Mouse (Mus musculus) stomach, embryonic 16.5 days (tissue): ENCODE data around the gene Ntrk2. TPM values are rescaled to one million over a fixed set of nuclear protein-coding genes. Genes with fewer than 3 reads are reported as not detected.
A peak's percentile ranks its signal among the peaks of the same experiment; 100 is the strongest.
"Not testable (repeated sequence)": the region's sequence is repeated elsewhere in the genome, so short reads cannot be mapped to it uniquely, and the experiment has no call there.

ENCODE experiments used
- ATAC-seq: fragments of 200-750 bp; cut with Nextera tagmentation; 2 replicates; pipeline ENCODE4 v1.8.0; 2017; ENCODE audit warnings: moderate number of reproducible peaks, moderate TSS enrichment; ENCODE audit not compliant: insufficient read depth, low FRiP score
- H3K27ac ChIP-seq: fragments of 300-500 bp; sonication (generic); 2 replicates; pipeline ENCODE4 v1.5.1; 2014; ENCODE audit warnings: low read length
- H3K27me3 ChIP-seq: fragments of 300-500 bp; sonication (generic); 2 replicates; pipeline ENCODE4 v1.6.1; 2014; ENCODE audit warnings: low read length, control low read depth, mixed read lengths; ENCODE audit not compliant: control insufficient read depth, insufficient read depth
- H3K36me3 ChIP-seq: fragments of 300-500 bp; sonication (generic); 2 replicates; pipeline ENCODE4 v1.6.1; 2014; ENCODE audit warnings: low read length; ENCODE audit not compliant: control insufficient read depth, insufficient read depth
- H3K4me1 ChIP-seq: fragments of 300-500 bp; sonication (generic); 2 replicates; pipeline ENCODE4 v1.6.1; 2014; ENCODE audit warnings: low read length, control low read depth, mixed read lengths; ENCODE audit not compliant: control insufficient read depth, insufficient read depth
- H3K4me2 ChIP-seq: fragments of 300-500 bp; sonication (generic); 2 replicates; pipeline ENCODE4 v1.6.1; 2014; ENCODE audit warnings: low read depth, low read length, mixed read lengths
- H3K4me3 ChIP-seq: fragments of 300-500 bp; sonication (generic); replicated peaks from 2 replicates; pipeline ENCODE4 v1.5.1; 2014; ENCODE audit warnings: mild to moderate bottlenecking, low read length
- H3K9ac ChIP-seq: fragments of 300-500 bp; sonication (generic); 2 replicates; pipeline ENCODE4 v1.6.1; 2014; ENCODE audit warnings: low read length
- H3K9me3 ChIP-seq: fragments of 300-500 bp; sonication (generic); replicated peaks from 2 replicates; pipeline ENCODE4 v1.6.1; 2016; ENCODE audit warnings: low read length, control low read depth; ENCODE audit not compliant: control insufficient read depth
- WGBS: fragments of 180-500 bp; shearing (Covaris S2); extraction: QIAGEN DNeasy Blood & Tissue Kit; methylation state at CpG from one replicate; pipeline ENCODE4 v1.1.7; 2014; 5-methylcytosine and 5-hydroxymethylcytosine counted together
- polyA plus RNA-seq: library from polyadenylated mRNA; unstranded; fragments of >200 nt; fragmentation: Nextera tagmentation; extraction: Ambion mirVana; gene quantifications from 2 replicates; pipeline ENCODE4 v1.2.1, GENCODE M21; 2015

The Ntrk2 gene
- polyA plus RNA-seq, 1 experiment from 2014 or later: 8.0 TPM

DNA sequence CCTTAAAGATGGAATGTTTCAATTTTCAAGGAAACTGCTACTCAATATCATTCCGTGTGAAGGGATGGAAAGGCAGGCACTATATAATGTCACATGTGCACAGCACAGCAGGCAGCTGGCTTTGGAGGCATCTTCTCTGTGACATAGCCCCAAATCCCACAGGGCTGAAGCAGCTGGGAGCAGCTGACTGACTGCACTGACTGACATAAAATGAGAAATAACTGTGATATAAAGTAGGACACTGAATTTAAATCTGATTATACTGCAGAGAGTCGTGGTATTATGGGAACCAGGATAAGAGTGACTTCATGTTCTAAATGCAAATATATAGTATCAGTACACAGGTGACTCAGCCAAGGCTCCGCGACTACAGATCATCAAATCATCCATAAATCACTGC, 282.6 kb downstream of the Ntrk2 start:
- Histone ChIP-seq H3K4me2 (no peak overlapping the region), H3K27me3 (no peaks in the 10 kb centered on the region), H3K36me3 (no peaks in the 10 kb centered on the region), H3K9ac (no peak overlapping the region), H3K4me1 (no peaks in the 10 kb centered on the region), H3K9me3 (no peaks in the 10 kb centered on the region), H3K4me3 (no peak overlapping the region), H3K27ac (no peak overlapping the region)
- ATAC-seq: no peak
- WGBS: 69% methylated on average over 4 of the region's 4 CpGs

DNA sequence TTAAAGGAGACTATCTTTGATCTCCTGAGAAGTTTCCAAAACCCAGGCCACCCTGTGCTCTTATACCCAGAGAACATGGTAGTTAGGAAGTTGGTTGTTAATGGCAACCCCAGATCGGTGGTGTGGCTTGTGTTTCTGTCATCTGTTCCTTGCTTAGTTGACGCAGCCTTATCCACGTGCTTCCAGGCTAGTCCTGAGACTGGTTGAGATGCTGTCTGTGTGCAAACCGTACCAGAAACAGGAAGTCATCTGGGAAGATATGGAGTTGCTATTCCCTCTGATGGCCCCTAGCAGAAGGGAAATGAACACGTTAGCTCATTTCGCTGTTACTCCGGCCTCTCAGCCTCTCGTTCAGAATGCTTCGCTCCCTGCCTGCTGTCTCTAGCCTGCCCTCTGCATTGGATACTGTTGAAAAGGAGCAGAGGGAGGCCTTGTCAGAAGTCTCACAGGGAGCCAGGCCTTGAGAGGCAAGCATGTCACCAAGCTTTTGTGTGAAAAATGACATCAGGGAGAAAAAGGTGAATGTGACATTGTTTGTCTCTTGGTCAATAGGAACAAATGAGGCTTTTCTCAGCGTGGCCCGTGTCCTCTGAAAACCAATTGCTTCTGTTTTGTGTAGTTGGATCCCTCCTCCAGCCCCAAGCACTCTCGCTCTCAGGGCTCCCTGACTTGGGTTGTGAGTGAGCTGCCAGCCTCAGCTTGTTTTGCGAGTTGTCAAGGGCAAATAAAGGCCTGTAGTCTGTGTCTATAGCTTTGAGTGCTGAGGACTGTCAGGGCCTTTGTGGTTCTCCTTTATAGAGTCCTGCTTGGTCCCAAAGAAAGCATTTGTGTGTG, 285.0 kb downstream of the Ntrk2 start:
- no peaks in the 10 kb centered on the region for H3K27me3 ChIP-seq
- no peak overlapping the region for H3K9ac ChIP-seq
- H3K27ac ChIP-seq: no peak overlapping the region
- H3K4me1 ChIP-seq: peaks cover 8% of the 10 kb centered on the region; the same call in 1 of the 2 replicates
- H3K4me2 ChIP-seq: no peak overlapping the region
- ATAC-seq: no peak
- no peak overlapping the region for H3K4me3 ChIP-seq
- H3K9me3 ChIP-seq: no peaks in the 10 kb centered on the region
- WGBS: 55% methylated on average over 13 of the region's 13 CpGs
- no peaks in the 10 kb centered on the region for H3K36me3 ChIP-seq

DNA sequence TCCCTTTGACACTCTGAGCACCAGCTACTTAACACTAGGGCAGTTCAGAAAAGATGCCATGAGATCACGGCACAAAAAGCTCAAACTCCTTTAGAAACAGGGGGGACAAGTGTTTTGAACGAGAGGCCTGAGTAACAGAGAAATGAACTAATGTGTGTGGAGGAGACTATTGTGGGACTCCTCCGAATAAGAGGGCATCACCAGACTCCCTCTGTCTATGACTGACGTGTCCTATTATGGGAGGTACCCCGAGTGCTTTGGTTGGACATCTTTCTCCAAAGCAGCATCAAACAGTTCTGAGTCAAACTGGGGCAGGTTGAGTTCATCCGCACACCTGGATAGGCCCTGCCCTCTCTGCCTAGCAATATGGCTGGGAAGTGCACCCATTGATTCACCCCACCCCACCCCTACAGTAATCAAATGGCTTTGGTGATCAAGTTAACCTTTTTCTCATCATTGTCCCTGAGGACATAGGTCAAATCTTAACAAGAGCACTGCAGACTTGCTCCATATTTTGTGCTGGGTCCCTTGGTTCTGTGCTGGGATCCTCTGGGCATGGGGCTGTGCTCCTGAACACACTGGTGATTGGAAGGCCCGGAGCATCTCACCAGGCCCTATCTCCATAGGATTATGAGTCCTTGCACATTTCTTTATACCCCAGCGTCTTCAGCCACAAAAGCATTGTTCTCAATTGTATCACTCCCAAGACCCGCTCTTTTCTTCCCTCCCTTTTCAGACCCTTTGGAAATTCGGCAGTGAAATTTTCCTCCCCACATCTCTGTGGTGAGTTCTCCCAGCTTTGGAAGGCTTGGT, 285.9 kb downstream of the Ntrk2 start:
- Histone ChIP-seq H3K4me3 (no peak overlapping the region), H3K27me3 (no peaks in the 10 kb centered on the region), H3K9me3 (no peaks in the 10 kb centered on the region), H3K9ac (no peak overlapping the region), H3K36me3 (no peaks in the 10 kb centered on the region), H3K4me1 (peaks cover 8% of the 10 kb centered on the region; the same call in 1 of the 2 replicates), H3K4me2 (no peak overlapping the region), H3K27ac (no peak overlapping the region)
- ATAC-seq: no peak
- 61% methylated on average over 10 of the region's 10 CpGs for WGBS

DNA sequence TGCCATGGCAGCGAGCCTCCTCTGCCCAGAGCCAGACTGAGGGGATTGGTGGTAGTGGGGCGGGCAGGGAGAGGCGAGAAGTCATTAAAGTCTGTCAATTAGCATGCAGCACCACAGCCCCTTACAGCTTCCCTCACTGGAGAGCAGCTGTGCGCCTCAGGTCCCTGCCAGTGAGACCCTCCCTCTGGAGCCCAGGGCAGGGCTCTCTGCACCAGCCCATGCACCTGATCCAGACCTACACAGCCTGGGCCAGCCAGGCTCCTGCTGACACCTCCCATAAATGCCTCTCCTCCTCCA, 286.4 kb downstream of the Ntrk2 start:
- 14% methylated on average over 4 of the region's 4 CpGs for WGBS
- H3K36me3 ChIP-seq: no peaks in the 10 kb centered on the region
- H3K9me3 ChIP-seq: no peaks in the 10 kb centered on the region
- H3K4me1 ChIP-seq: peaks cover 8% of the 10 kb centered on the region; the same call in 1 of the 2 replicates
- H3K9ac ChIP-seq: no peak overlapping the region
- H3K27ac ChIP-seq: no peak overlapping the region
- no peaks in the 10 kb centered on the region for H3K27me3 ChIP-seq
- H3K4me3 ChIP-seq: no peak overlapping the region
- no peak for ATAC-seq
- H3K4me2 ChIP-seq: no peak overlapping the region

DNA sequence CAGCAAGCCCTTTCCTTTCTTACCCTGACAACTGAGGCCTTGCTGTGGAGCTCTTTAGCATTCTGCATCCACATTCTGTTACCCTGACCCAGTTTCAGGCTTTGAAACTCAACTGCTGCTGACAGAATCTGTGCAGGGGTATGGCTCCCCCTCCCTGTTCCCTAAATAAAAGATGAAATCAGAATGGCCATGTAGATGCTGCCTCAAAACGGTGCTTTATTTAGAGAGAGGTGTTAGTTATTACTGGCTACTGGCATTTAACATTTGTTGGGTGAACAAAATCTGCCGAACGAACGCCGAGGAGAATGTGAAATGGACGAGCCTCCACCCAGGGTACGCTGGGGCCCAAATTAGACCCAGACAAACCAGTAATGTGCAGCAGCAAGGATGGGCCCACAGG, 288.4 kb downstream of the Ntrk2 start:
- H3K27ac ChIP-seq: no peak overlapping the region
- H3K4me1 ChIP-seq: peaks cover 8% of the 10 kb centered on the region; the same call in 1 of the 2 replicates
- no peaks in the 10 kb centered on the region for H3K27me3 ChIP-seq
- WGBS: 80% methylated on average over 7 of the region's 7 CpGs
- H3K4me3 ChIP-seq: no peak overlapping the region
- no peak overlapping the region for H3K4me2 ChIP-seq
- H3K9ac ChIP-seq: no peak overlapping the region
- no peaks in the 10 kb centered on the region for H3K36me3 ChIP-seq
- no peaks in the 10 kb centered on the region for H3K9me3 ChIP-seq
- ATAC-seq: no peak

DNA sequence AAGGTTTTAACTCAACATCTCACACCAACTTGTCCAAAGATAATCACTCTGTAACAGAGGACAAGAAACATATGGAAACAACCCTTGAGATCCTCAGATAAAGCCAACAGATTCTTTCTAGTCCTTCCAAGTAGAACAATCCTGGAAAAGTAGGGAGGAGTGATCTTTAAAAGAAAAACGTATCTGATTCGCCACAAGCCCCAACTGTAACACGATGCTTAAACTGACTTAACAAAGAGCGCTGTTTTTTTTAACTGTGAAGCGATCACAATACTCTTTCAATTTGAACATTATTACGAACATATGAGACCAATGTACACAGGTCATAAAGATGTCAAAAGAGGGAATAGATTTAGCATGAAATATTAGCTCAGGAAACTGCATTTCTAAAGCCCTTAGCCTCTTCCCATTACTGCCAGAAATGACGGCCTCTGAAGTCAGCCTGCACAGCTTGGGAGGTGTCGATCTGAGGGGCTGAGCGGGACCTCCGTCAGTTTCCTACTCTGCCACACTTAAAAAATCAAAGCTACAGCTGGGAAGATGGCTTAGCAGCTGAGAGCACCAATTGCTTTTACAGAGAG, 289.5 kb downstream of the Ntrk2 start:
- Histone ChIP-seq H3K36me3 (no peaks in the 10 kb centered on the region), H3K4me3 (no peak overlapping the region), H3K9ac (peak overlapping the region; percentile 9; the same call in 1 of the 2 replicates), H3K4me1 (peaks cover 8% of the 10 kb centered on the region; the same call in 1 of the 2 replicates), H3K9me3 (no peaks in the 10 kb centered on the region), H3K27me3 (no peaks in the 10 kb centered on the region), H3K4me2 (peak overlapping the region; percentile 28), H3K27ac (peak overlapping the region; percentile 21; the same call in 1 of the 2 replicates)
- WGBS: 30% methylated on average over 10 of the region's 10 CpGs
- peak; percentile 54; the same call in 1 of the 2 replicates for ATAC-seq

DNA sequence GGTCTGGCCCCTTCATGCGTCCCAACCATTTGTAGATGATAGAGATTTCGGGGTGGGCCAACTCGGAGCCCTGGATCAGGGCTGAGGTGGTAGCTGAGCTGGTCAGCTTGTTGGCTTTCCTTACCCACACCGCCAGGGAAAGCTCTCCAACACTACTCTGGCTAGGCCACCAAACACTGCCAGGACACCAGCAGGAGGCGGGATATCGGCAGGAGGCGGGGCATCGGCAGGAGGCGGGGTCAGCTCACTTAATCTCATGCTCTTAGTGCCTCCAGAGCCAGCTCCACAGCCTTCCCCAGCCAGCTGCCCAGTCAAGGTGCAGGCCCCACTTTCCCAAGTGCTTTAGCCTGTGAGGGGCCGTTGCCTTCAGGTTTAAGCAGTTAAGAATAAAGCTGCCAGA, 293.7 kb downstream of the Ntrk2 start:
- Histone ChIP-seq H3K4me1 (peaks cover 5% of the 10 kb centered on the region; the same call in 1 of the 2 replicates), H3K36me3 (no peaks in the 10 kb centered on the region), H3K9me3 (no peaks in the 10 kb centered on the region), H3K4me2 (no peak overlapping the region), H3K4me3 (no peak overlapping the region), H3K27ac (no peak overlapping the region), H3K27me3 (no peaks in the 10 kb centered on the region), H3K9ac (no peak overlapping the region)
- no peak for ATAC-seq
- 47% methylated on average over 10 of the region's 10 CpGs for WGBS

DNA sequence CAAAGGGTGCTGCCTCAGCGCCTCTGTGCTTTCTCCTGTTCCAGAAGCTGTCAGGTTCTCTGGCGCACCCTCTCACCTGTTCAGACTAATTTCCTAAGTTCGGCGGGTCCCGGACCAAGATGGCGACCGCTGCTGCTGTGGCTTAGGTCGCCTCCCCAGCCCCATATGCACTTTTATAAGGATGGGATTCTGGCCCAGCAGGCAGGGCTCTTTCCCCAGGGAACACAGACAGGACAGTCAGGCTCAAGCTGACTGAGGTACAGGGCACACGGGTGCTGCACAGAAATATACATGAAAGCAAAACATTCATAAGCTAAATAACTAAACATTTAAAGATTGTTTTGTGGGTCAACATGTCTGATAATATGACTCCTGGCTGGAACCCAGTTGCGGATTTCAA, 301.4 kb downstream of the Ntrk2 start:
- H3K9ac ChIP-seq, H3K9me3 ChIP-seq, ATAC-seq, H3K4me3 ChIP-seq, H3K4me1 ChIP-seq, H3K27ac ChIP-seq, H3K27me3 ChIP-seq, H3K36me3 ChIP-seq, H3K4me2 ChIP-seq: not testable (repeated sequence)
- WGBS: 92% methylated on average over 10 of the region's 10 CpGs

DNA sequence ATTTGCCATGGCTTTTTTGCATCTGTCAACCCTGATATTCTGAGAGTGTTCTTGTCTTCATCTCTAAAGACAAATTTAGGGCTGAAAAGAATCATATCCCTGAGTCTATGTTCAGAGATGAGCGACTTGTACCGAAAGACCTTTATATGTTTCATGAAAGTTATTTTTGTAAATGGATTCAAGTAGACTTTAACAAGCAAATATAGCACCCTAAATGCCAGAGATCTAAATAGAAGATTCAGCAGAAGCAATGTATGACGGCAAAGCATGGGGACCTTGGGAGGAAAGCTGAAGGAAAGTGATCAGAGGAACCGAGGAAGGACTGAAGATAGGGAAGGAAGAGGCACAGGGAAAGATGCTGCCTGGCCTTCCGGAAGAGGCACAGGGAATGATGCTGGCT, 303.7 kb downstream of the Ntrk2 start:
- ATAC-seq: no peak
- no peaks in the 10 kb centered on the region for H3K36me3 ChIP-seq
- H3K9ac ChIP-seq: no peak overlapping the region
- H3K9me3 ChIP-seq: no peaks in the 10 kb centered on the region; the same call in 1 of the 2 replicates
- no peaks in the 10 kb centered on the region for H3K27me3 ChIP-seq
- H3K4me3 ChIP-seq: no peak overlapping the region
- no peaks in the 10 kb centered on the region for H3K4me1 ChIP-seq
- no peak overlapping the region for H3K27ac ChIP-seq
- H3K4me2 ChIP-seq: no peak overlapping the region
- 91% methylated on average over 5 of the region's 5 CpGs for WGBS
